Mouse (Mus musculus) megakaryocyte, adult 5-6 weeks (primary cell): ENCODE measurements at regions not wholly inside any gene's neighbourhood (a gene's known extent, or its start where the extent isn't known, plus 50 kb on each side); places are given as distances from the start of the nearest gene placed in this dataset.

ENCODE experiments used
- ATAC-seq: 2 replicates; pipeline ENCODE4 v1.8.0; 2016; ENCODE audit warnings: mild to moderate bottlenecking, inconsistent platforms; ENCODE audit not compliant: poor library complexity, severe bottlenecking

DNA sequence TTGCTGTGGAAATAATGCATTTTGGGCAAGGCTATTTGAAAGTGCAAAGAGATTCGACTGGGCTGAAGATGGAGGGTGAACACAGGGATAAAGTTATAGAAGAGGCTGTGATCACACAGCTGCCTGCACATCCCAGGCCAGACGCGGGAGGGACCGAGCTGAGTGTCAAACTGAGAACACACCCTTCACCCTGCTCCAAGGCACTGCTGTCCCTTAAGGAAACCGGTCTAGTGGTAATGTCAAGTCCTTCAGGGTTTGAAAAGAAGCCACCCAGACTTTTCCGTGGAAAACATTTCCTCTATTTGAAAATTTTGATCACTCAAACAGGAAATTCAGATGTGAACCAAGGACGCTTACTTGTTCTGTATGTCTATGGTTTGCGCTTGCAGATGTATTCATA, 134.6 kb downstream of the Gm11011 start:
- ATAC-seq: no peak

DNA sequence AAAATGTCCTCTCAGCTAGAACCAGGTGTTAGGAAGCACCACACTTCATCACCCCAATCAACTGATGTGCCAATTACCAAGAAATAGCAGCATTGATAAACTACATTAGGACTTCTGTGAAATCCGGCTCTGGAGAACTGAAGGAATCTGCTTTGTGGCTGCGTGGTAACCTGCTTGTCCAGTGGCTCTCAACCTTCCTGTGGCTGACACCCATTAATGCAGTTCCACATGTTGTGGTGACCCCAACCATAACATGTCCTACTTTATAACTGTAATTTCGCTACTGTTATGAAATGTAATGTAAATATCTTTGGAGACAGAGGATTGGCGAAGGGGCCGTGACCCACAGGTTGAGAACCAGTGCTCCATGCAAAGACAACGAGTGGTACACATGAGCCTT, 136.7 kb downstream of the Gm11011 start:
- no peak for ATAC-seq

DNA sequence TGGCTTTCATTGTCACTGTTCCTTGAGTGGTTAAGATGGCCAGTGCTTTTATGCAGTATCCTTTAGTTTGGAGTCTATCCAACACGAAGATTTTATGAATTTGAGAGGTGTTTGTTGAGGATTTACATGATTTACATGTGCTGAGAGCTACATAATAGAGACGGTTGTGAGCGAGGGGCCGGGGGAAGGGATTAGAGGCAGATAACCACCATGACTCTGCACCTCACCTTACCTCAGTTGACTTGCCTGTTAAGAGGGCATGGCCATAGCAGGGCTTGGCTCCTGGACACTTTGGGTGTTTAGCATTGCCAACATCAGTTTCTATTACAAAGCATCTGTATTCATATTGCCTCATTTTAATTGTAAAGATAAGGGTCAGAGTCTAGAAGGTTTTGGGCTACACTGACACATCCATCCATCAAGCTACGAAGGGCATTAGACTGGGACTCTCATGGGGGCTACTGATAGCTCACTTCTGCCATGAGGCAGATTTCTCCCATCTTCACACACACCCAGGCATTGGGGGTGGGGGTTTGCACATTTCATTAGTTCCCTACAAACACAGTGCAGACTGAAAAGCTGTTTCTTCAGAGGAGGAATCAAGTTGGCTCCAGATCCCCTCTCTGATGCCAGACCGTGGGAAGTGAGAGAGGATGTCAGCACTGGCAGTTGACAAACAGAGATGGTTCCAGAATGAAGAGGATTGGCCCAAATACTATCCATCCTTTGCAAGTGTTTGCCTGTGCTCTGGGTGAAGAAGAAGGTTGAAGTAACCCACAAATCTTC, 139.9 kb downstream of the Gm11011 start:
- ATAC-seq: no peak

DNA sequence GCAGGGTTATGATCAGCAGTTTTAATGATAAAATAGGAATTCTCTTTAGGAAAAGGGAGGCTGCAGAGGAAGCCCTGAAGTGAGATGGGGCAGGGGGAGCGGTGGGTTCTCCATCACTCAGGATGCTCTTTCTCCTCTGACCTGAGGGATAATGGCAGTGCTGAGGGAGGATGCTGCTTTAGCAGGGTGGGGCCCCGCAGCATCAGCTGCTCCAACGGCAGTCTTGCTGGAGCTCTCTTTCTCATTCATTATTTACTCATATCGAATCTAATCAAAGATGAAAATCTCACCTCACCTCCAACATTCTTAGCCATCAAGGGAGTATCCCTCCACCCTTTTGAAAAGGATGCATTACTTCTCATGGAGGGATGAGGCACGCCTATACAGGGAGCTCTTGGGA, 141.7 kb downstream of the Gm11011 start:
- ATAC-seq: no peak

DNA sequence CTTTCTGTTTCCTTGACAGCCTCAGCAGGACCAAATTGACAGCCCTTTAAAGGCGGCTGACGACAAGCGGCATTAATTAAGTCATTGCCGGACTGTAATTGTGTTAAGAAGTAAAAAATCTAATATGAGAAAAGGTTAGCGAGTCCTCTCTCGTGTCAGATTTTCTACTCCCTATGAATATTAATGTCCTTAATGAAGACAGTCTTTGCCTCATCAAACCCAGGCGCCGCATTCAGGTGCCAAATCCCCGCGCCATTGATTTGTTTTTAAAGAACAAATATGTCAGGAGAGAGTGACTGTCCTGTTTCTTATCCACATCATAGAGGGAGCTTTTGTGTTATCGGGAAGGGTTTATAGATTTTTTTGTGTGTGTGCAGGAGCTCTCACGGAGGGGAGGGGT, 142.2 kb downstream of the Gm11011 start:
- ATAC-seq: no peak

DNA sequence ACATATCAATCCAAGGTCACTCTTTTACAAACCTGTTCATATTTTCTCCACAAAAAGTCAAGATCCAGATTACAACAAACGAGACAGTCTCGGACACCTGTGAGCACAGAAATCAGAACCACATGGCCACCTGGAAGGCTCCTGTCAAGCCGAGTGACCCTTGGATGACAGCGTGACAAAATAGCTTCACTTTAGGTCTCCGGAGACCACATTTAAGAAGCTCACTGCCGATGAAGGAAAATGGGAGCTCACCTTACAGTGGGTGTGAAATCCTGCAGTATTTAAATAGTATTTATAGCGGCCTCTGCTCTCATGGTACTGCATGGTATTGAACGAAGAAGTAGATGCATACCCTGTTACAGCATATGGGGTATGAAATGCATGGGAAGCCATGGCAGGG, 144.3 kb downstream of the Gm11011 start:
- ATAC-seq: no peak

DNA sequence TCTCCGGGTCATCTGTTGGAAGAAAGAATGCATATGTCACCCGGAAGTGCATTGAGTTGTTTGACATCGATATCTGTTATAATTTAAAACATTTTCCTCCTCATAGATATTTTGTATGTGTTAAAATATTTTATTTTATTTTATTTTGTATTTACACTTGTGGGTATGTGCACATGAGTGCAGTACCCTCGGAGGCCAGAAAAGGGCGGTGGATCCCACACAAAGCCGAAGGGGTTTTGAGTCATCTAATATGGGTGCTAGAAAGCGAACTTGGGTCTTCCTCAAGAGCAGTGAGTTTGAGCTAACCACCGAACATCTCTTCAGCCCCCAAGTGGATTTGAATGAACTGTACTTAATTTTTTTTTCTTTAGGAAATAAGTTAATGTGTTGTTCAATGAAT, 156.0 kb downstream of the Gm11011 start:
- ATAC-seq: no peak

DNA sequence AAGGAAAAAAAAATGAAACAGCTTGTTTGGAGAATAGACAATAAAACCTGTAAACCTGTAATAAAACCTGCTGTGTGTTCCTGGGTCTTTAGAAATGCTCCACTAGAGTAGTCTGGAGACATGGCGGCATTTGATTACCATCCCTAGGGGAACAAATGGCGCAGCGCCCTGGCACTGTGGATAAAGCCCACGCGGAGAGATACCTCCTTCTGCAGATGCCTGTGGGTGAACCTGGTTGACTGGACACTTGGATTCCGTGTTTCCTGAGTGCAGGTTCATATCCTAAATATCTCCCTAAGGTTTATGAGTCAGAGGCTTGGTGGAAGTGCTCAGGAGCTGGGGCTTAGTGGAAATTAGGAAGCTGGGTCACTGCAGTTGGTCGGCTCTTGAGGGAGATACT, 158.1 kb downstream of the Gm11011 start:
- no peak for ATAC-seq

DNA sequence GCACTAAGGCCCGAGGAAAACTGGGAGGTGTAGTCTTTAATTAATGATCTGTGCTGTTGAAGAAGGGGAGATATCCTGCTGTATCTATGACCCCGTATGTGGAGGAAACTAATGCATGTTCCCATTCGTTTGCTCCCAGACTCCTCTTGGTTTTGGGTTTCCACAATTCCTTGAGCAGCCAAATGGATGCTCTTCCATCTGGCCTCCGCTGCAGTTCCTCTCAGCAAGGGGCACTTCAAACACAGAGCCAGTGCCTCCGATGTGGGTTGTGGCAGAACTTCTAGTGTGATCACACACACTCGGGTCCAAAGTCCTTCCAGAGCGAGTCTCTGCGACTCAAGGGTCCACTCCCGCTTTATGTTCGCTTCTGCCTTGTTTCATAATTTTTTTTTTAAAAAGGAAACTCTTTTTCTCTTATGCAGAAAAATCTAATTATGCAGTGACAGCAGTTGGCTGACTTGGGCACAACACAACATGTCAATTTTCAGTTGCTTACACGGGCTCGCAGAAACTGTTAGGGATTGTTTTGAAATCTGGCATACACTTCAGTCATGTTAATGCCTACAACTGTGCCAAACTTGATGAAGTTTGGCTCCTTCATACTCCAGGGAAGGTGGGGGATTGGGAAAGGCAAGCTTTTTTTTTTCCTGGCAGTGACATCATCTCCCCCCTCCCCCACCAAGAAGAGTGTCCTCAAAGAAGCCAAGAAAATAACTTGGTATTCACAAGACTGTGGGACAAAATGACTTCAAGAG, 163.2 kb downstream of the Gm11011 start:
- ATAC-seq: no peak

DNA sequence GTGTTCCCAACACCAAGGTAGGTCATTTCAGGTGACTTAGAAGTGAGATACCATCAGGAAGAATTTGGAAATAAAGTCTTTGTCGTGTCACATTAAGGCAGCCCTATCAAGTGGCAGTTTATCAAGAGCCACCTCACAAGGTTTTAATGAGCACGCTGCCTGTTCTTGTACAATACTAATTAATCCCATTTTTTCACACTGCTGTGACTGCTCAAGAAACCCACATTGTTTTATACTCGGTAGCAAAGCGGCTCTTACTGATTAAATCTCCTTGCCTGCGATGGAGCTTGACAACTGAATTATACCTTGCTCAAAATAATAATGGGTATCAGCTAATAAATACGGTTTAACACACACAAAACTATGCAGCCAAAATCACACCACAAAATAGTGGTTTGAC, 175.2 kb downstream of the Gm11011 start:
- ATAC-seq: no peak

DNA sequence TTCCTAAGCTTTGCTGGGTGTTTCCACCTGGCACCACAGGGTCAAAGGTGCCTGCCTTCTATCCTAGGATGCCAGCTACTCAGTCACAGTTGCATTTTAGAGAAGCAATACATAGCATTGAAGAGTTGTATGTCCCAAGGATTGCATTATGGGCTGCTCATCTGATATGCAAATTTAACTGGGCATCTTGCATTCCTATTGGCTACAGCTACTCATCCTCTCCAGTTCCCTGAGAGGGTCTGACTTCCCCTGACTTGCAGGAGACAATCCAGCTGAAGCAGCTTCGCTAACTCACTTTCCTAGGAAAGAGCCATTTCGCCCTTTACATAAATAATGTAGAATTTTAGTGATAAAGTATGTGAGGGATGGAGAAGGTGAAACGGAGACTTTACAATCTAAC, 177.5 kb downstream of the Gm11011 start:
- ATAC-seq: no peak

DNA sequence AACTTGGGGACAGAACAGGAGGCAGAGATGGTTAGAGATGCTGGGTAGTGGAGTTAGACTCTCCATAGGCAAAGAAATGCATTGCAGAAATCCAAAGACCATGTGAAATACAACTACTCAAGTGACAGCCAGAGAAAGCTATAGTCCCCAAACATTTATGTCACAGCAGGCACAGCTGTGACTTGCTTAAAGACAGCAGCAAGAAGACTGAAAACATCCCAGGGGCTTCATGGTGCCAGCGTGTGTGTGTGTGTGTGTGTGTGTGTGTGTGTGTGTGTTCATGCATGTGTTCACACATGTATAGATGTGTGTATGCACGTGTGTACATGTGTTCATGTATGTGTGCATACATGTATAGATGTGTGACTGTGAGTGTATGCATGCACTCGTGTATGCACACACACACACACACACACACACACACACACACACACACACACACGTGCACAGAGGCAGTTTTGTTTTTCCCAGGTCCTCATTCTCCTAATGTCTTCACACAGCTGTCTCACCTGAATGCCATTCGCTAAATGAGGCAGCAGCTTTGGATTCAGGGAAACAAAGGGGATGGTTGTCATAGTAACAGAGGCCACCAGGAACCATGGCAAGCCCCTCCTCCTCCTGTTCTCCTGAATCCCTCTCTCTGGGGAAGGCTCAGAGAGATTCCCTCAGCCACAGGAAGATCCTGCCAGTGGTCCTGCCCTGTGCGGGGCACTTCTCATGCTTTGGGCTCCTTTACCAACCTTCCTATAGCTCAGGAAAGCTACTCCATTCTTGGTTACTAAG, 182.4 kb downstream of the Gm11011 start:
- no peak for ATAC-seq

DNA sequence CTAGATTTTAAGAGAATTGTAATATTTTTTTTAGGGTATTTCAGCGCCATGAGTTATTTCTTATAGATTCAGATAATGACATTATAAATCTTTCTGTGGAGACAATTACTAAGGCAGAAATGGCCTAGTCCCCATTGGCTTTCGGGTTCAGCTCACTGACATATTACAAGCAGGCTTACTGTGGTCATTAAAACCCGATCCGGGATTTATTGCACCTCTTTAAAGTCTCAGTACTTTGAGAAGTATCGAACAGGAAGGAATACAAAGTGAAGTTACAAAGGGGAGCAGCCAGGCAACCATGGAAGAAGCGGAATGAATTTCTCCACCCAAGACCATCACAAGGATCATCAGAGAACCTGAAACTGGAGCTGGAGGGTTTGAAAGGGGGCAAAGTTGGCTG, 189.8 kb downstream of the Gm11011 start:
- no peak for ATAC-seq

DNA sequence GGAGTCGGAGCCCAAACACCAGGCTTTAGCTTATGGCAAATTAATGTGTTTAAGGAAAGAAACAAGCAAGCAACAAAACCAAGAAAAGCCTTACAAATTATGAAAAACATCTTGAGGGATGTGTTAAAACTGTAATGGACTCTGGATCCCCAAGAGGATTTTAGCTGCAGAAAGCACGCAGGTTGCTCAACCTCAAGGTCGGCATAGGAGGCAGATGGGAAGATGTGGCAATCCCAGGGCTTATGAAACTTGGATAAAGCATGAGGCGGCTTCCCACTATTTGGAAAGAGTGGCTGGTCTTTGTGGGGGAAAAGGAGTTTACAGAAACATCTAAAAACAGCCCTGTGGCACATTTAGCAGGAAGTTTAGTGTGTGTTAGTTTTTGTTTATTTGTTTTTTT, 190.5 kb downstream of the Gm11011 start:
- no peak for ATAC-seq

DNA sequence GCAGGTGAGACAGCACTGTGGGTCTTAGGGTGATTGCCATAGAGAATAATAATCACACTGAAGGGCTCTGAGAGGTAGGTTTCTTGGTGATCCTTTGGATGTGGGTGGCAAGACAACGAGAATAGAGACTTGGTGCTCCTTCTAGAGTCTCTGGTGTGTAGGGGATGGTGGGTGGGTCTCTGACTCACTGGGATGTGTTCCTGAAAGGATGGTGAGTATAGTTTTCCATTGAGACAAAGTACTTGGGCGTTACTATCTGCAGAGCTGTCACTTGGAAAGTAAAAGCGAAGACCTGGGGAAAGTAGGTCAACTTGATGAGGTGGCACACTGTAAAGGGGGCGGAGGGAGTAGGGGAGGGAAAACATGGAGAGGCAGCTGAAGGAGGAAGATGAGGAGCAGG, 191.3 kb downstream of the Gm11011 start:
- no peak for ATAC-seq

DNA sequence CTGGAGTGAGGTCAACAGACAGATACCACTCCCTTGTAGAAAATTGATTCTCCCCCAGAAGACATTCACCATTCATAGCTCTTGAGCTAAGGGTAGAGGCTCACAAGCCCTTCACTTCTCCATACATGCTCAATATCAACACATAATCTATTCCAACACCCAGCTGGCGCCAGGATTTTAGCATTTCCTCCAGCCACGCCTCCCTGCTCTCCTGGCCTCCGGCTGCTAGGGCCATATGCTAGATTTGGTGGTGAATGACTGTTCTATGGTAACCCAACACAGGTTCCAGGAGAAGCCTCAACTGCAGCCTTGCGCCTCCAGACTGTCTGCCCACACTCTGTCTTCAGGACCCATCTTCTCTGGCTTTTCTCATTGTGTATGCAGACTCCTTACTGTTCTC, 197.9 kb downstream of the Gm11011 start:
- ATAC-seq: no peak

DNA sequence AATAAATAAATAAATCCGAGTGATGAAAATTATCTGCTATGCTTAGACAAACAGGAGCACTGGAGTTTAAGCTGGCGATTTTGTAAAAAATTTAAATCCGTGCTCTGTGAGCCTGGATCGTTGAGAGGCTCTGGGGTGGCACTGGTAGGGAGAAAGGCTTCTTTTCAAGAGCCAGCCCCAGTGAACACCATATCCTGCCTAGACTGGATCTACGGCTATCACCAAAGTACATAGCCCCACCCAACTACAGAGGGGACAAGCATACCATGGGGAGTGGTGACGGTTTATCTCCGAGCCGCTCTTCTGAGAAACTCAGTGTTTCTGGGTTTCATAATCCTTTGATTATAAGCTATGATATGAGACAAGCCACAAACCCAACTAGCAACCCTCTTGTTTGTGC, 199.0 kb downstream of the Gm11011 start:
- ATAC-seq: no peak

DNA sequence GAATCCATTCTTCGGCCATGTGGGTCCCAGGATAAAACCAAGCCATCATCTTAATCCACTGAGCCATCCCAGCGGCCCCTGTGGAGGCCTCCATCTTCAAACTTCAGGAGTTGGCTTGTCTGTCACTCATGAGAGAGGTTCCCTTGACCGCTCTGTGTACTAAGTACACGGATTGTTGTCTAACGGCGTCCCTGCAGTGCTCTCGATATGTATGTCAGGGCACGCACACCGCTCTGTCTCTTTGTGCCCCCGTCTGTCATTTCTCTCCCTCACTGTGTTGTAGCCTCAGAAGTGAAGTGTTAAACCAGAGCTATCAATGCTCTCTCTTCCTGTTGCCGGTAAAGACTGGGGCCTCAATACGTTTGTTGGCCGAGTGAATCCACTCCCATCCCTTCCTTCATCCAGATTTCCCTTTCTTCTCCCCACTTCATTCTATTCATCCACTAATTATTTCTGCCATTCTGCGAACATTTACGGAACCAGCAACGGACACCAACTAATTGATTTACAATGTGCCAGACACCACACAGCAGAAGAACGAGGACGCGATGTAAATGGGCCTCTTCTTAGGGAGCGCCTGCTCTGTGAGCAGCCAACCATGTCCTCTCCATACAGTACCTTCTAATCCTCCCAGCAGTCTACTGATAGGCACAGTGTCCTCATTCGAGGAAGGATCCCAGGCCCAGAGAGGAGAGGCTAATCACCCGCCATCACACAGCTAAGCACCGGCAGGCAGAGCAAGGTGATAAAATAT, 199.6 kb downstream of the Gm11011 start:
- no peak for ATAC-seq

DNA sequence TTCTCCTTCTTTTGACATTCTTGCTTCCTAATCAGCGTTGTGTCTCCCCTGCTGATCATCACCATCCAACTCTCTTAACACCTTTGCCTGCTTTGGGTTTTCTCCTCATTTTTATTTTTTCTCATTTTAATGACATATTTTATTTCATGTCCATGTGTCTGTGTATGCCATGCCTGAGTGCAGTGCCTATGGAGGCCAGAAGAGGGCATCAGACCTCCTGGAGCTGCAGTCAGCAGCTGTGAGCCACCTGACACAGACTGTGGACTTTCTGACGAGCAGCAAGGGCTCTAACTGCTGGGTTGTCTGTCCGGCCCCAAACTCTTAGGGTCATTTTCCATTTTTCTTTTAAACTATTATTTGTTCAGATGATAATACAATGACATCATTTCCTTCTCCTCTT, 203.8 kb downstream of the Gm11011 start:
- ATAC-seq: no peak

DNA sequence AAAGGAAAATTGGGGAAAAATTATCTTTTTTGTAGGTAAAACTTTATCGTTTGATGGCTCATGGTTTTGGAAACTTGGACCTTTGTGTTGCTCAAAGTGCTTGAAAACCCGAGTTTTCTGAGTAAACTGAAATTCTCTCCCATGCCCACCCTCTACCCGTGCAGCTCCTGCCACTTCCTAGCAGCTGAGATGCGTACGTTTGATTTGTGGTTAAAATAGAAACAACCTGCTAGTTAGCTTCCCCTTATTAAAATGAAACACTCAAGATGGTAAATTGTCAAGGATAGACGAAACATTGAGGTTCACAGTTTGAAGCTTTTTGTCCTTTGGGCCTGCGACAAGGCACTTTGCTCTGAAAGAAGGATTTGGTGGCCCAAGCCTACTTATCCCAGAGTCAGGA, 214.5 kb downstream of the Gm11011 start:
- ATAC-seq: no peak

DNA sequence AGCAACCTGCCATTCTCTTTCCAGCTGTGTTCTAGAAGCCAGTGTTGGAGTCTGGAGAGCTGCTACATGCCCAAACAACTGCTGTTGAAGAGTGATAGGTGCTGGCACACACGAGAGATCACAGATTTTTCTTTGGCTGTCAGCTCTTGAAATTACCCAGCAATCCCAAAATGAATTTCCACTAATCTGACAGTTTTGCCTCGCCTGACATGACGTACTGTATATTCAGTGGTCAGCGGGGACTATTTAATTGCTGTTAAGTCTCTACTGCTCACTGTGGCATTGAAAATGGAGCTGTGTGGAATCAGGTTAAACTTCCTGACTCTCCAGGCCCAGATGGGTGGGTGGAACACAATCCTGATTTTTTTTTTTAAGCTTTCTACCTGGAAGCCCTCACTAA, 222.5 kb downstream of the Gm11011 start:
- no peak for ATAC-seq
